Mouse (Mus musculus) spleen, adult 2 months (tissue): Measurements from ENCODE around the gene Sema4b. TPM values are rescaled to one million over a fixed set of nuclear protein-coding genes. Genes with fewer than 3 reads are reported as not detected.

Experiments used
- DNase-seq, 2 experiments: peaks; one replicate each; pipeline versions ENCODE4 v3.0.0 to v3.0.0-alpha.2; 2012 to 2021; ENCODE audit warnings: low spot score in 2 of 2, low read depth in 1 of 2
- H3K27ac ChIP-seq: fragments of 200-500 bp; 2 replicates; pipeline ENCODE4 v1.5.1; 2012; ENCODE audit warnings: low read length, inconsistent platforms; ENCODE audit not compliant: insufficient read depth
- H3K27me3 ChIP-seq: fragments of 200-500 bp; 2 replicates; pipeline ENCODE4 v1.6.1; 2012; ENCODE audit warnings: mild to moderate bottlenecking, moderate library complexity, low read length, inconsistent platforms; ENCODE audit not compliant: control insufficient read depth, insufficient read depth
- H3K36me3 ChIP-seq: fragments of 200-500 bp; 2 replicates; pipeline ENCODE4 v1.6.1; 2012; ENCODE audit warnings: mild to moderate bottlenecking, low read length, inconsistent platforms; ENCODE audit not compliant: control insufficient read depth, insufficient read depth
- H3K4me1 ChIP-seq: fragments of 200-500 bp; 2 replicates; pipeline ENCODE4 v1.6.1; 2011; ENCODE audit warnings: inconsistent platforms; ENCODE audit not compliant: control insufficient read depth, insufficient read depth, insufficient read length
- H3K4me3 ChIP-seq: fragments of 200-500 bp; 2 replicates; pipeline ENCODE4 v1.5.1; 2011; ENCODE audit warnings: mild to moderate bottlenecking, inconsistent platforms; ENCODE audit not compliant: insufficient read depth, insufficient read length; ENCODE audit errors: extremely low read depth
- CTCF ChIP-seq: fragments of 200-500 bp; IDR thresholded peaks from 2 replicates; pipeline ENCODE4 v1.5.1; 2011; ENCODE audit warnings: mild to moderate bottlenecking, inconsistent platforms; ENCODE audit not compliant: insufficient read depth, insufficient read length, insufficient replicate concordance; ENCODE audit errors: extremely low read depth
- POLR2A ChIP-seq: fragments of 200-500 bp; IDR thresholded peaks from 2 replicates; pipeline ENCODE4 v1.6.1; 2011; ENCODE audit warnings: low read depth, low read length, inconsistent platforms
- WGBS: fragments of 180-500 bp; shearing (Covaris S2); methylation state at CpG from one replicate; pipeline ENCODE4 v1.1.7; 2018; 5-methylcytosine and 5-hydroxymethylcytosine counted together
- polyA plus RNA-seq: library from polyadenylated mRNA; depleted of rRNA; stranded (reverse); fragments of >200 nt; gene quantifications from 2 replicates; pipeline ENCODE4 v1.2.3, GENCODE M21; 2012

Gene Sema4b
- polyA plus RNA-seq, 1 experiment = 69.5 TPM

DNA sequence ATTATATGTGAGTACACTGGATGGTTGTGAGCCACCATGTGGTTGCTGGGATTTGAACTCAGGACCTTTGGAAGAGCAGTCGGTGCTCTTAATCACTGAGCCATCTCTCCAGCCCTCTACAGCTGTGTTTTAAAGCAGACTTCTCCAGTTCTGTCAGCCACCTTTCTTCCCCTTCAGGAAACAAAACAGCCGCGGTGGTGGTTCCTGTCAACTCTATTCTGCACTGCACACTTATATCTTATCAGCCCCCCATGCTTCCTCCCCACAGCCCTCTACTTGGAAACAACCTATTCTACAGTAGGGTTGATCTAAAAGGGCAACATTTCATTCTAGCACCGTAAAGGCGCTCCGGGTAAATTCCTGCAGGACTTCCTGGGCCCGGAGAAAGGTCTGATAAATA lies 60.2 kb downstream of the Sema4b start:
- H3K27ac ChIP-seq = no peak overlapping the region
- H3K4me1 ChIP-seq = no peaks in the 10 kb centered on the region
- H3K36me3 ChIP-seq = no peaks in the 10 kb centered on the region
- no peak for TF ChIP-seq POLR2A
- no peak for TF ChIP-seq CTCF
- no peak overlapping the region for H3K4me3 ChIP-seq
- 17% methylated on average over 7 of the region's 7 CpGs for WGBS
- no peak for DNase-seq
- no peaks in the 10 kb centered on the region for H3K27me3 ChIP-seq

DNA sequence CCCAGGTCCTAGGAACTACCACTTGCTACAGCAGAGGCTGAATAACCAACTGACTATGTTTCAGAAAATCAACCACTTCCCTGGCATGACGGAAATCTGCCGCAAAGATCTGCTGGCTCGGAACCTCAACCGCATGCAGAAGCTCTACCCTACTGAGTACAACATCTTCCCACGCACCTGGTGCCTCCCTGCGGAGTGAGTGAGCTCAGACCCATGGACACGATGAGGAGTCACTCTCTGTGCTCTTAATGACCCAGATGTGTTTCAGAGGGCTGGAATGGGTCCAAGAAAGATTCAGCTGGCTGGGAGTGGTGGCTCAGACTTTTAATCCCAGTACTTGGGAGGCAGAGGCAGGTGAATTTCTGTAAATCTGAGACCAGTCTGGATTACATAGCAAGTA lies 65.8 kb downstream of the Sema4b start:
- Histone ChIP-seq H3K4me1 (no peaks in the 10 kb centered on the region), H3K4me3 (no peak overlapping the region), H3K27me3 (no peaks in the 10 kb centered on the region), H3K36me3 (no peaks in the 10 kb centered on the region), H3K27ac (no peak overlapping the region)
- DNase-seq = no peak
- no peak for TF ChIP-seq POLR2A
- TF ChIP-seq CTCF = no peak
- WGBS = 84% methylated on average over 7 of the region's 7 CpGs

DNA sequence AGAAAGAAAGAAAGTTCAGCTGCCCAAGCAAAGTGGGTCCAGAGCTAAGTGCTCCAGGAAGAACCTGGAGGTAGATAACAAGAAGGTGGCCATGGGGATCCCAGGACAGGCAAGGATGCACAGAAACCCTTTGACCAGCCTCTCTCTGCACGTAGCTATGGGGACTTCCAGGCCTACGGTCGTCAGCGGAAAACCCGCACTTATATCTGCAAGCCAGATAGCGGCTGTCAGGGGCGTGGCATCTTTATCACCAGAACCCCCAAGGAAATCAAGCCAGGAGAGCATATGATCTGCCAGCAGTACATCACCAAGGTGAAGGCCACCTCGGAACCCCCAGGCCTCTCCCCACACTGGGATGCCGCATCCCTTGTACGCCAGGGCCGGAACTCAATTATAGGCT lies 66.2 kb downstream of the Sema4b start:
- no peaks in the 10 kb centered on the region for H3K4me1 ChIP-seq
- H3K27ac ChIP-seq = no peak overlapping the region
- 92% methylated on average over 11 of the region's 11 CpGs for WGBS
- no peaks in the 10 kb centered on the region for H3K36me3 ChIP-seq
- no peaks in the 10 kb centered on the region for H3K27me3 ChIP-seq
- no peak for TF ChIP-seq CTCF
- DNase-seq = no peak
- H3K4me3 ChIP-seq = no peak overlapping the region

DNA sequence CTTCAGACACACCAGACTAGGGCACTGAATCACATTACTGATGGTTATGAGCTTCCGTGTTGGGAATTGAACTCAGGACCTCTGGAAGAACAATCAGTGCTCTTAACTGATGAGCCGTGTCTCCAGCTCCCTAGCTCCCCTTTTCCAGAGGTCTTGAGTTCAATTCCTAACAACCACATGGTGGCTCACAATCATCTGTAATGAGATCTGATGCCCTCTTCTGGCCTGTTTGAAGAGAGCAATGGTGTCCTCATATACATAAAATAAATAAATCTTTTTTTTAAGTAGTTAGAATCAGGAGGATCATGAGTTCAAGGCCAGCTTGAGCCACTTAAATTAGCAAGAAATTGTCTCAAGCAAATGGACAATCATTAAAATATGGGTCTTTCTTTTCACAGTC lies 69.3 kb downstream of the Sema4b start:
- Histone ChIP-seq H3K36me3 (no peaks in the 10 kb centered on the region), H3K27ac (no peak overlapping the region), H3K4me3 (no peak overlapping the region), H3K27me3 (no peaks in the 10 kb centered on the region), H3K4me1 (no peaks in the 10 kb centered on the region)
- WGBS = 66% methylated on average over 2 of the region's 2 CpGs
- no peak for DNase-seq
- TF ChIP-seq CTCF (no peak), POLR2A (no peak)

DNA sequence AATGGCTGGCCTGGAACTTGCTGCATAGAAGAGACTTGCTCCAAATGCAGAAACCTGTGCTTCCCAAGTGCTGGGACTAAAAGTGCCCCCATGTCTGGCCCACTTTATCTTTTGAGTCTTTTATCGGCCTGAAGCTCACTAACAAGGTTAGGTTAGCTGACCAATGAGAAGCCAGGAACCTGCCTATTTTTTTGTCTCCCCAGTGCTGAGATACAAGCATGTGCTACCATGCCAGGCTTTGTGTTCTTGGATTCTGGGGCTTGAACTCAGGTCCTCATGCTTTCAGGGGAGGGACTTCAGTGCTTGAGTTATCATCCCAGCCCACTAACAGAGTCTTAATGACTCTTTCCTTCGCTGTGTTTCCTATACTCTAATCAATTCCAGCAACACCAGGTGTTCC lies 71.1 kb downstream of the Sema4b start:
- no peak for DNase-seq
- H3K36me3 ChIP-seq = no peaks in the 10 kb centered on the region
- TF ChIP-seq POLR2A (no peak), CTCF (no peak)
- 84% methylated on average over 2 of the region's 2 CpGs for WGBS
- H3K4me3 ChIP-seq = no peak overlapping the region
- no peak overlapping the region for H3K27ac ChIP-seq
- H3K4me1 ChIP-seq = 0 out of 2 replicates have a peak, but pooled peaks cover 3% of the 10 kb centered on the region
- H3K27me3 ChIP-seq = no peaks in the 10 kb centered on the region

GRCm38 (mm10) chr7:80260625-80261371 lies 74.2 kb downstream of the Sema4b start, which contains the start of gene Ngrn:
Ngrn (plus strand) TSS chr7:80261215.
- 30% methylated on average over 40 of the region's 40 CpGs for WGBS
- TF ChIP-seq CTCF (no peak), POLR2A (peak; percentile 60; the same call in 1 of the 2 replicates)
- Histone ChIP-seq H3K27ac (peak within 1 kb of the TSS; percentile 66), H3K36me3 (peaks cover 6% of the 10 kb centered on the region), H3K4me3 (peak within 1 kb of the TSS; percentile 84), H3K4me1 (0 out of 2 replicates have a peak, but pooled peaks cover 3% of the 10 kb centered on the region), H3K27me3 (no peaks in the 10 kb centered on the region)
- DNase-seq = peak; percentile 70 to 79

- WGBS = 2% methylated on average over 32 of the region's 32 CpGs
- Histone ChIP-seq H3K36me3 (peaks cover 8% of the 10 kb centered on the region), H3K4me3 (peak overlapping the region; percentile 84), H3K27me3 (no peaks in the 10 kb centered on the region), H3K27ac (peak overlapping the region; percentile 66), H3K4me1 (0 out of 2 replicates have a peak, but pooled peaks cover 3% of the 10 kb centered on the region)
- DNase-seq = no peak
- TF ChIP-seq CTCF (no peak), POLR2A (no peak)
Measured at GRCm38 (mm10) chr7:80261372-80261990, 74.8 kb downstream of the Sema4b start.
